Mouse (Mus musculus) testis, adult 2 months (tissue): ENCODE data around the gene Rtel1. TPM values are rescaled to one million over a fixed set of nuclear protein-coding genes. Genes with fewer than 3 reads are reported as not detected.

ENCODE experiments used
- H3K27ac ChIP-seq: fragments of 200-500 bp; 2 replicates; pipeline ENCODE4 v1.5.1; 2012; ENCODE audit warnings: low read depth, low read length; ENCODE audit not compliant: control insufficient read depth, insufficient read depth
- H3K27me3 ChIP-seq: fragments of 200-500 bp; 2 replicates; pipeline ENCODE4 v1.6.1; 2012; ENCODE audit warnings: mild to moderate bottlenecking, low read length, moderate library complexity; ENCODE audit not compliant: control insufficient read depth, insufficient read depth
- H3K36me3 ChIP-seq: fragments of 200-500 bp; 2 replicates; pipeline ENCODE4 v1.6.1; 2012; ENCODE audit warnings: mild to moderate bottlenecking, low read length; ENCODE audit not compliant: control insufficient read depth, insufficient read depth
- H3K4me1 ChIP-seq: fragments of 200-500 bp; 2 replicates; pipeline ENCODE4 v1.6.1; 2012; ENCODE audit warnings: low read length; ENCODE audit not compliant: control insufficient read depth, insufficient read depth
- H3K4me3 ChIP-seq: fragments of 200-500 bp; 2 replicates; pipeline ENCODE4 v1.5.1; 2012; ENCODE audit warnings: low read depth, mild to moderate bottlenecking, low read length, moderate library complexity, mixed read lengths; ENCODE audit not compliant: control insufficient read depth
- CTCF ChIP-seq: fragments of 200-500 bp; IDR thresholded peaks from 2 replicates; pipeline ENCODE4 v1.5.1; 2012; ENCODE audit warnings: low read depth, mild to moderate bottlenecking, inconsistent platforms, low read length, moderate library complexity; ENCODE audit not compliant: control insufficient read depth, insufficient read depth, insufficient replicate concordance
- POLR2A ChIP-seq: fragments of 200-500 bp; IDR thresholded peaks from 2 replicates; pipeline ENCODE4 v1.6.1; 2012; ENCODE audit warnings: low read depth, mild to moderate bottlenecking, inconsistent platforms, low read length, moderate library complexity; ENCODE audit not compliant: control insufficient read depth
- polyA plus RNA-seq: library from polyadenylated mRNA; depleted of rRNA; stranded (reverse); fragments of >200 nt; gene quantifications from 2 replicates; pipeline ENCODE4 v1.2.3, GENCODE M21; 2012; rRNA removed

The Rtel1 gene
- 71.8 and 75.1 TPM in 2 replicates for polyA plus RNA-seq

DNA sequence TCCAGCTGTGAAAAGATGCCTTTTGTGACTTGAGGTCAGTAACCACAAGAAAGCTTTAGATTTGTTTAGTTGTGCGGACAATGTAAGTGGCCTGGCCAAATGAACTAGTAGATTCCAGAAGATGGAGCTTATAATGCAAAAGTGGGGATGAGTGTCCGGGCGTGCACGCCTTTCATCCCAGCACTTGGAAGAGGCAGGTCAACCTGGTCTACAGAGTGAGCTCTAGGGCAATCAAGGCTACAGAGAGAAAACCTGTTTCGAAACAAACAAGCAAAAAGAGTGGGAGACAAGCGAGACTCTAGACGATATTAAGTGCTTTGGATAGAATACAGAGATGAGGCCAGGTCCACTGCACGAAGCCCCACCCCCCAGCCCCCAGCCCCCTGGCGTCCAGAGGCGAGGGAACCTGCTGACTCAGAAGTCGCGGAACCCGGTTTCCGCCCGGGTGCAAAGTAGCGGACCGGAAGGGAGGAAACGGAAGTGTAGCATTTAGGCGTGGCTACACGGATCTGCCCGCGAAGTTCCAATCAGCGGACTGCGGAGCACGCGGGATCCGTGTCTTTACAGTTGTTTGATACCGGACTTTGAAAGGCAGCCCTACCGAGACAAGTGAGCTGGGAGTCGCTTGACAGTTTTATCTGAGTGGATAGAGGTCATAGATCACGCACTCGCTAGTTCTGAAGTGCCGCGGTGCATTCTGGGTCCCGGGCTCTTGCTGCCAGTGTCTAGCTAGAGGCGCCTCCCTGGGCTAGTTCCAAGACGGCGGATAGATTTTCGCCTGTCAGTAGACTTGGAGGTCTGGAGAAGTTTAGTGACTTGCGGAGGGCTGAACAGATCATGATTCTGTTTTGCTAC is at the start of gene Rtel1:
Gene Rtel1 (plus strand): TSS at position 492 of the 855 bp plus-strand sequence.
- no peak for TF ChIP-seq CTCF
- TF ChIP-seq POLR2A: peak; percentile 77; the same call in 1 of the 2 replicates
- H3K4me1 ChIP-seq: peaks cover 7% of the 10 kb centered on the region

DNA sequence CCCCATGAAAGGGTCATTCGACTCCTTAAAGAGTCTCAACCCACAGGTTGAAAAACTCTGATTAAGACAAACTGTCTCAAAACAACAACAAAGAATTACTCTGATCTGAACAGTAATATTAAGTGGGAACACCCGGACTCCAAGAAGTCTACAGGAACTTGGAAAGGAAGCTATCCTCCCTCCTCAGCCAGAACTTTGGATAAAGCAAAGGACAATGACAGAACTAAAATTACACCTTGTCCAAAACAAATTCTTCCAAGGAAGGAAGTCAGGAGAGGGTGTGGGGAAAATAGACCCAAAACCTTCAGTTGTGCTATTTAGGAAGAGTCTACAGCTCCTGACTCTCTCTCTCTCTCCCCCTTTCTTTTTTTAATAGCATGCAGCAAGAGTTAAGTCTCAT is 47.4 kb upstream of the Rtel1 start:
- no peak for TF ChIP-seq CTCF
- TF ChIP-seq POLR2A: no peak
- no peak overlapping the region for H3K4me3 ChIP-seq
- H3K27me3 ChIP-seq: no peaks in the 10 kb centered on the region
- no peak overlapping the region for H3K27ac ChIP-seq
- H3K4me1 ChIP-seq: no peaks in the 10 kb centered on the region
- no peaks in the 10 kb centered on the region; the same call in 1 of the 2 replicates for H3K36me3 ChIP-seq

More for the DNA sequence above, at the start of gene Rtel1:
- Histone ChIP-seq H3K4me3 (peak within 1 kb of the TSS; percentile 100), H3K27ac (peak within 1 kb of the TSS; percentile 96), H3K27me3 (no peaks in the 10 kb centered on the region), H3K36me3 (peaks cover 5% of the 10 kb centered on the region)

DNA sequence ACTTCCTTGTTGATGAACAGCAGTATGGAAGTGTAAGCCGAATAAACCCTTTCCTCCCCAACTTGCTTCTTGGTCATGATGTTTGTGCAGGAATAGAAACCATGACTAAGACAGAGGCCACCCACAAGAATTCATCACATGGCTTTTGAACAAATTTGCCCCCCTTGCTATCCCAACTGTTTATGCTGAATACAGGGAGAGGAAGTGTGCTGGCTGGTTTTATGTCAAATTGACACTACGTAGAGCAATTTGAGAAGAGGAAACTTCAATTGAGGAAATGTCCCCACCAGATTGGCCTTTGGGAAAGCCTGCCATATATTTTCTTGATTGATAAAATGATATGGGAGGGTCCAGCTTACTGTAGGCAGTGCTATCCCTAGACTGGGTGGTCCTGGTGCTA is 45.7 kb upstream of the Rtel1 start:
- Histone ChIP-seq H3K36me3 (no peaks in the 10 kb centered on the region; the same call in 1 of the 2 replicates), H3K27me3 (no peaks in the 10 kb centered on the region), H3K4me1 (no peaks in the 10 kb centered on the region), H3K27ac (no peak overlapping the region), H3K4me3 (no peak overlapping the region)
- no peak for TF ChIP-seq POLR2A
- no peak for TF ChIP-seq CTCF

DNA sequence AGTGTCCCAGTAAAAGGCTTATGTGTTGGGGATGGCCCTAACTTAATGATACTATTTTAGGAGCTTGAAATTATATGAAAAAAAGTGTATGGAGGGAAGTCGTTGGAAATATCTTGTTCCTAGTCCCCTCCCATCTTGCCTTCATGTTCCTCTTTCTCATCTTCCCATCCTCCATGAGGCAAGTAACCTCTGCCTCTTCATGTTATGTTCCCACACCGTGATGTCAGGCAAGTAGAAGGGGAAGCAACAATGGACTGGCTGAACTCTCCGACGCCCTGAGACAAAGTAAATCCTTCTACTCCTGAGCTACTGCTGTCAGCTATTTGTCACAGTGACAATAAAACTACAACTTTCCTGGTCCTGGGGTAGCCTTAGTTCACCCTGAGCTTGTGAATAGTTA is 44.9 kb upstream of the Rtel1 start:
- no peak overlapping the region for H3K27ac ChIP-seq
- no peaks in the 10 kb centered on the region for H3K27me3 ChIP-seq
- no peak overlapping the region for H3K4me3 ChIP-seq
- TF ChIP-seq CTCF: no peak
- no peak for TF ChIP-seq POLR2A
- no peaks in the 10 kb centered on the region for H3K4me1 ChIP-seq
- H3K36me3 ChIP-seq: no peaks in the 10 kb centered on the region; the same call in 1 of the 2 replicates

DNA sequence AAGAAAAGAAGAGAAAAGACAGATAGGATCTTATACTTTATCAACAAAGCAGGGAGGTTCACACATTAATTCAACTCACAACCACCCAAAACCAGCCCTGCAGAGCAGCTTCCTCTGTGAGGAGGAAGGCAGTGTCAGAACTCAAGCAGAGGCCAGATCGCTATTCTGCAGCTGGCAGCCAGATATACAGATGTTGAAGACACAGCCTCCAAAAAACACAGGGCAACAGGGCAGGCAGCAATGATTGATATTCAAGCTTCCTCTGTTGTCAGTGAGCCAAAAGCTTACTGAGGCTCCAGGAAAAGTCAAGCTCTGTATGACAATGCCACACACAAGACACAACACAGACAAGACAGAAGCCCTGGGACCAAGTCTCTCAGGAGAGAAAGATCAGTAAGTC is 42.8 kb upstream of the Rtel1 start:
- no peaks in the 10 kb centered on the region for H3K4me1 ChIP-seq
- TF ChIP-seq CTCF (no peak), POLR2A (no peak)
- H3K27me3 ChIP-seq: no peaks in the 10 kb centered on the region
- H3K4me3 ChIP-seq: no peak overlapping the region
- no peak overlapping the region for H3K27ac ChIP-seq
- no peaks in the 10 kb centered on the region; the same call in 1 of the 2 replicates for H3K36me3 ChIP-seq

DNA sequence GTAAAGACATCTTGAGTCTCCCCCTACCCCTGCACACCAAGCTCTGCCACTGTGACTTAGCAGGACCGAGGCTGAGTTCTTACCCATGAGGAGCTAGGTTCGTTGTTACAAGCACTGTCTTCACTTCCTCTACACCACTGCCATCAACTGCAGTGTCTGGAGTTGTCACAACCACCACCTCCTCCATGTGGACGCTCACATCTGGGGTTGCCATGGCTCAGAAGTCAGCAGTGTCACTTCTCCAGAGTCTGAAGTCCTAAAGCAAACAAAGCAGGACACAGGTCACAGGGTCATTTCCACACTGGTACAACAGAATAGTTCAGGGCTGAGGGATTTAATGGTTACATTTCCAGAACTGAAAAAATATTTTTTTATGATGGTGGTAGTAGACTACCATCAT is 41.7 kb upstream of the Rtel1 start:
- Histone ChIP-seq H3K36me3 (no peaks in the 10 kb centered on the region; the same call in 1 of the 2 replicates), H3K4me3 (no peak overlapping the region)
- TF ChIP-seq POLR2A: no peak
- no peak for TF ChIP-seq CTCF

DNA sequence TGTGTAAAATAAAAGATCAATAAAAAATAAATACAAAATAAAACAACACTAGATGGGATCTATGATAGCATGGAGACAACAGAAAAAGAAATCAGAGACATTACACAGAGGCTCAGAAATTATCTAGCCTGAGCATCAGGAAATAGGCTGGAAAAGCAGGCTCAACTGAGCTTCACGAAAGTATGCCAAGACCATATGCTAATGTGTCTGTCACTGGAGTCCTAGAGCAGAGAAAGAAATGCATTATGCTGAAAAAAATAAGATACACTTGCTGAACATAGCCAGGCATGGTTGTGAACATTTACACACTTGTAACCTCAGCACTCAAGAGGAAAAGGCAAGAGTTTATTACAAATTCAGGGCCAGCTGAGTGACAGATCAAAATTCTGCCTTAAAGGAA is 39.6 kb upstream of the Rtel1 start:
- Histone ChIP-seq H3K4me1 (no peaks in the 10 kb centered on the region), H3K27me3 (no peaks in the 10 kb centered on the region), H3K36me3 (no peaks in the 10 kb centered on the region; the same call in 1 of the 2 replicates), H3K4me3 (no peak overlapping the region), H3K27ac (no peak overlapping the region)
- TF ChIP-seq CTCF (no peak), POLR2A (no peak)

More for the DNA sequence above, 41.7 kb upstream of the Rtel1 start:
- no peak overlapping the region for H3K27ac ChIP-seq
- H3K4me1 ChIP-seq: no peaks in the 10 kb centered on the region
- no peaks in the 10 kb centered on the region for H3K27me3 ChIP-seq
